Mouse (Mus musculus): ENCODE data around the gene Ccdc150. TPM values are rescaled to one million over a fixed set of nuclear protein-coding genes. Genes with fewer than 3 reads are reported as not detected.

Gene Ccdc150
- polyA plus RNA-seq, 1 experiment from 2014 or later: 0.20 TPM

Other genes with a start within 250 kb of the Ccdc150 start
- 7.8 and 10.0 TPM in 2 replicates for gene Hecw2, start 55.5 kb upstream of the Ccdc150 start, polyA plus RNA-seq (2014; fragmentation: Nextera tagmentation; extraction: Ambion mirVana)
- 27.5 and 34.4 TPM in 2 replicates for gene Gtf3c3, start 188.3 kb downstream of the Ccdc150 start, polyA plus RNA-seq (2014; fragmentation: Nextera tagmentation; extraction: Ambion mirVana)

Measured in neural tube, embryonic 14.5 days (tissue).